8 mouse cellular contexts compared by ENCODE assay signal in genomic region chr15:31365720-31366591, GRCm38 (mm10). TPM values are rescaled to one million over a fixed set of nuclear protein-coding genes. Genes with fewer than 3 reads are reported as not detected.
DNase-seq lines count a peak whose midpoint lies in the region; ATAC-seq lines count a peak whose summit lies in the region.

No protein-coding gene starts in this region.

- peak overlapping the region; percentile 98 for H3K4me2 ChIP-seq in heart, embryonic 16.5 days (ENCODE audit: low read depth, low read length)
- H3K4me2 ChIP-seq in midbrain, embryonic 15.5 days: peak overlapping the region; percentile 100

- H3K9me3 ChIP-seq in heart, embryonic 16.5 days (replicated peaks; ENCODE audit: control insufficient read depth, low read length): peaks cover 1% of the 10 kb centered on the region; the same call in 1 of the 2 replicates
- no peaks in the 10 kb centered on the region for H3K9me3 ChIP-seq in midbrain, embryonic 15.5 days

- peak overlapping the region; percentile 70 for H3K4me3 ChIP-seq in heart, embryonic 16.5 days (ENCODE audit: low read length)
- H3K4me3 ChIP-seq in midbrain, embryonic 15.5 days: peak overlapping the region; percentile 58

- no peak overlapping the region for H3K27ac ChIP-seq in heart, embryonic 16.5 days (ENCODE audit: low read length)
- H3K27ac ChIP-seq in midbrain, embryonic 15.5 days: no peak overlapping the region

- no peak for ATAC-seq in heart, embryonic 16.5 days (replicated peaks; ENCODE audit: extremely low read depth, insufficient read depth, low FRiP score)
- no peak for ATAC-seq in midbrain, embryonic 15.5 days (replicated peaks)

- no peaks in the 10 kb centered on the region for H3K36me3 ChIP-seq in heart, embryonic 16.5 days (ENCODE audit: control insufficient read depth, insufficient read depth)
- H3K36me3 ChIP-seq in midbrain, embryonic 15.5 days (replicated peaks): no peaks in the 10 kb centered on the region

- peak; percentile 8 to 15 for DNase-seq in cerebellum, adult 18-20 months
- no peak for DNase-seq in cerebellum, adult 11 months
- peak; percentile 58 for DNase-seq in embryo, embryonic 10 days (ENCODE audit: low spot score)
- DNase-seq in kidney, postnatal 36 days: peak; percentile 49 to 69
- DNase-seq in left cerebral cortex, adult 11 months (ENCODE audit: low spot score): no peak
- DNase-seq in urinary bladder, adult 2 months (ENCODE audit: low spot score): no peak

- peaks cover 4% of the 10 kb centered on the region; the same call in 1 of the 2 replicates for H3K4me1 ChIP-seq in heart, embryonic 16.5 days (ENCODE audit: control insufficient read depth, insufficient read depth, low read length)
- H3K4me1 ChIP-seq in midbrain, embryonic 15.5 days: peaks cover 32% of the 10 kb centered on the region

- H3K27me3 ChIP-seq in heart, embryonic 16.5 days (ENCODE audit: control insufficient read depth, insufficient read depth, low read length): peaks cover 20% of the 10 kb centered on the region; the same call in 1 of the 2 replicates
- peaks cover 65% of the 10 kb centered on the region for H3K27me3 ChIP-seq in midbrain, embryonic 15.5 days (replicated peaks)

- WGBS in heart, embryonic 16.5 days: 2% methylated on average over 37 of the region's 37 CpGs
- 2% methylated on average over 37 of the region's 37 CpGs for WGBS in midbrain, embryonic 15.5 days

- peak overlapping the region; percentile 83 for H3K9ac ChIP-seq in heart, embryonic 16.5 days (ENCODE audit: low read length)
- H3K9ac ChIP-seq in midbrain, embryonic 15.5 days: peak overlapping the region; percentile 28; the same call in 1 of the 2 replicates

RNA-seq across cellular contexts. Expression of gene Ankrd33b, which starts 1.6 kb away (rescaled TPM):
- polyA plus RNA-seq in heart, embryonic 16.5 days (2015; fragmentation: Nextera tagmentation; extraction: Ambion mirVana): 4.6 and 5.4 TPM in 2 replicates
- 0.65 and 1.1 TPM in 2 replicates for polyA plus RNA-seq in midbrain, embryonic 15.5 days (2015; fragmentation: Nextera tagmentation; extraction: Ambion mirVana)
- 0.85 and 1.1 TPM in 2 replicates for polyA plus RNA-seq in urinary bladder, adult 2 months (2012; rRNA removed)

Comparison
In these comparisons a context has a peak if more than half of its experiments do, and no peak if none do; other contexts are left out.
1. DNase-seq: peak in cerebellum, adult 18-20 months (2 of 2), embryo, embryonic 10 days (single experiment) and kidney, postnatal 36 days (2 of 2); none in cerebellum, adult 11 months (single experiment), left cerebral cortex, adult 11 months (single experiment) and urinary bladder, adult 2 months (single experiment).